In genomic region chr16:50841677-50842580, GRCm38 (mm10) we compare ENCODE assay signal across 8 mouse cellular contexts.
A peak's percentile ranks its signal among the peaks of the same experiment; 100 is the strongest.
DNase-seq lines count a peak whose midpoint lies in the region; ATAC-seq and TF ChIP-seq lines count a peak whose summit lies in the region.

No protein-coding gene starts in this region.

- no peaks in the 10 kb centered on the region for H3K4me1 ChIP-seq in intestine, postnatal 0 days (replicated peaks; ENCODE audit: control insufficient read depth, insufficient read depth, low read length)
- 0 out of 2 replicates have a peak, but pooled peaks cover 5% of the 10 kb centered on the region for H3K4me1 ChIP-seq in midbrain, embryonic 13.5 days (replicated peaks)
- no peaks in the 10 kb centered on the region for H3K4me1 ChIP-seq in stomach, embryonic 15.5 days

- no peak overlapping the region for H3K9ac ChIP-seq in intestine, postnatal 0 days (ENCODE audit: low read depth, low read length)
- H3K9ac ChIP-seq in midbrain, embryonic 13.5 days (replicated peaks) = no peak overlapping the region
- no peak overlapping the region for H3K9ac ChIP-seq in stomach, embryonic 15.5 days

- peak overlapping the region; percentile 42 for H3K4me3 ChIP-seq in gastrocnemius, adult 2 months
- H3K4me3 ChIP-seq in intestine, postnatal 0 days (ENCODE audit: low read depth, low read length) = no peak overlapping the region
- H3K4me3 ChIP-seq in midbrain, embryonic 13.5 days (replicated peaks) = no peak overlapping the region
- H3K4me3 ChIP-seq in stomach, embryonic 15.5 days (replicated peaks) = no peak overlapping the region

- peak; percentile 85 for TF ChIP-seq CTCF in gastrocnemius, adult 2 months (IDR thresholded peaks at IDR 0.05)
- peak; percentile 90 for TF ChIP-seq CTCF in intestine, postnatal 0 days (IDR thresholded peaks at IDR 0.05; ENCODE audit: low read depth)

- no peak overlapping the region for H3K27ac ChIP-seq in gastrocnemius, adult 2 months
- H3K27ac ChIP-seq in intestine, postnatal 0 days (ENCODE audit: low read depth, low read length) = no peak overlapping the region
- no peak overlapping the region for H3K27ac ChIP-seq in midbrain, embryonic 13.5 days
- H3K27ac ChIP-seq in stomach, embryonic 15.5 days = no peak overlapping the region

- no peaks in the 10 kb centered on the region for H3K36me3 ChIP-seq in intestine, postnatal 0 days (ENCODE audit: control insufficient read depth, insufficient read depth)
- H3K36me3 ChIP-seq in midbrain, embryonic 13.5 days = no peaks in the 10 kb centered on the region
- no peaks in the 10 kb centered on the region for H3K36me3 ChIP-seq in stomach, embryonic 15.5 days

- no peak overlapping the region for H3K4me2 ChIP-seq in intestine, postnatal 0 days (replicated peaks; ENCODE audit: low read depth)
- H3K4me2 ChIP-seq in midbrain, embryonic 13.5 days (replicated peaks) = no peak overlapping the region; the same call in 1 of the 2 replicates
- no peak overlapping the region for H3K4me2 ChIP-seq in stomach, embryonic 15.5 days

- ATAC-seq in intestine, postnatal 0 days = peak; percentile 54; the same call in 1 of the 2 replicates
- peak; percentile 94 for ATAC-seq in midbrain, embryonic 13.5 days
- ATAC-seq in stomach, embryonic 15.5 days (ENCODE audit: insufficient read depth, low FRiP score, low read depth) = peak; percentile 75; the same call in 1 of the 2 replicates

- 51% methylated on average over 15 of the region's 15 CpGs for WGBS in intestine, postnatal 0 days
- 46% methylated on average over 15 of the region's 15 CpGs for WGBS in midbrain, embryonic 13.5 days
- 50% methylated on average over 15 of the region's 15 CpGs for WGBS in stomach, embryonic 15.5 days

- DNase-seq in urinary bladder, adult 18-20 months (ENCODE audit: low spot score in 2 of 2) = peak; percentile 18 to 39
- no peak for DNase-seq in urinary bladder, adult 2 months (ENCODE audit: low spot score)
- DNase-seq in cerebellum, postnatal 4 days (ENCODE audit: low spot score in 2 of 2) = peak; percentile 35 to 74
- DNase-seq in gastrocnemius, adult 2 months = peak; percentile 69
- peak; percentile 84 to 88 for DNase-seq in left cerebral cortex, postnatal 25 days (ENCODE audit: low spot score in 2 of 2)

- H3K27me3 ChIP-seq in intestine, postnatal 0 days (replicated peaks; ENCODE audit: control insufficient read depth, insufficient read depth, low read length) = no peaks in the 10 kb centered on the region
- H3K27me3 ChIP-seq in midbrain, embryonic 13.5 days = no peaks in the 10 kb centered on the region
- H3K27me3 ChIP-seq in stomach, embryonic 15.5 days (replicated peaks) = no peaks in the 10 kb centered on the region

- intact Hi-C loops in gastrocnemius, adult 2 months (cut with DNase I) = loop anchor here (10.0 kb wide), 1 partner anchor 473 kb away; no protein-coding TSS in a partner anchor
- intact Hi-C loops in left cerebral cortex, postnatal 25 days (cut with DNase I) = loop anchor here (5.0 to 10.0 kb wide), 5 partner anchors 465 to 1610 kb away; partner anchors contain the start of genes Alcam and Cblb

- H3K9me3 ChIP-seq in intestine, postnatal 0 days (ENCODE audit: control insufficient read depth) = no peaks in the 10 kb centered on the region
- no peaks in the 10 kb centered on the region for H3K9me3 ChIP-seq in midbrain, embryonic 13.5 days
- no peaks in the 10 kb centered on the region for H3K9me3 ChIP-seq in stomach, embryonic 15.5 days
